Mouse (Mus musculus): Measurements from ENCODE around the gene Slc22a23. TPM values are rescaled to one million over a fixed set of nuclear protein-coding genes. Genes with fewer than 3 reads are reported as not detected.
A peak's percentile ranks its signal among the peaks of the same experiment; 100 is the strongest.

The Slc22a23 gene
- polyA plus RNA-seq, 1 experiment from 2014 or later = 3.8 TPM

DNA sequence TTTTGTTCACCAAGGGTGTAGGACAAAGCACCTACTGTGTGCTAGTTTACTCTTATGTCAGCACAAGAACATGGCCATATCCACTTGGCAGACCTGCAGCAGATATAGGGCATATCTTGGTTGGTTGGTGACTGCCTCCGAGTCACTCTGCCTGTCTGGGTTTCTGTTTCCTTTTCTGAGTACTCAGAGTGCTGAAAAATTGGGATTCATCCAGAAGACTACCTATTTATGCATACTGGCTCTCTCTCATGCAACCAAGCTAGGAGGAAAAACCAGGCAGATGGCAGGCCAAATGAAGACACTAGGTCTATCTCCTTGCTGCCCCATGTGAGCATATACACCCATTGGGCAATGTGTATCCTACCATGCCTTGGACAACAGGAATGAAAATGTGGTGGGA, 149.3 kb downstream of the Slc22a23 start:
- Histone ChIP-seq H3K9ac (ENCODE audit: low read length) (no peak overlapping the region), H3K27ac (ENCODE audit: low read length) (no peak overlapping the region), H3K4me3 (ENCODE audit: low read length) (no peak overlapping the region), H3K36me3 (ENCODE audit: control insufficient read depth, insufficient read depth, low read length) (peaks cover 3% of the 10 kb centered on the region; the same call in 1 of the 2 replicates), H3K9me3 (ENCODE audit: control insufficient read depth, low read length) (no peaks in the 10 kb centered on the region), H3K4me1 (replicated peaks; ENCODE audit: control insufficient read depth, insufficient read depth, low read length) (no peaks in the 10 kb centered on the region; the same call in 1 of the 2 replicates), H3K27me3 (ENCODE audit: control insufficient read depth, insufficient read depth, low read depth, low read length) (no peaks in the 10 kb centered on the region), H3K4me2 (ENCODE audit: low read depth, low read length) (no peak overlapping the region)
- whole genome bisulfite sequencing = 71% methylated on average over 1 of the region's 1 CpGs
- ATAC-seq (ENCODE audit: low read depth) = no peak

DNA sequence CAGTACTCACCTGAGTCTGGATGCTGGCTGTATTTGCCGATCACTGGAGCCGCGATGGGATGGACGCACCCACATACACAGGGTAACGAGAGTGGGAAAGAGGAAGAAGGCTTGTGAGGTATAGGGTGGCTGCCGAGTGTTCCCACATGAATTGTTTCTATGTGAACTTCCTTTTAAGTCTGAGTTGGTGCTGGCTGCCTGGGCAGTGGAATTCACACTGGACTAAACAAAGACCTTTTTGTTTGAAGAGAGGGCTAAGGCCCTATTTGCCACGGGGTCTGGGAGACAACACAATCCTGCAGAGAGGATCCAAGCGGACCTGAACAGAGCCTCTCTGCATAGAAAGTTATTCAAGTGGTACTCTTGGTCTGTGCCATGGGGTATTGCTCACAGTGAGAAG, 151.6 kb downstream of the Slc22a23 start:
- H3K27me3 ChIP-seq (ENCODE audit: control insufficient read depth, insufficient read depth, low read depth, low read length) = no peaks in the 10 kb centered on the region
- no peaks in the 10 kb centered on the region for H3K9me3 ChIP-seq (ENCODE audit: control insufficient read depth, low read length)
- no peak overlapping the region for H3K4me2 ChIP-seq (ENCODE audit: low read depth, low read length)
- WGBS = 58% methylated on average over 8 of the region's 8 CpGs
- H3K9ac ChIP-seq (ENCODE audit: low read length) = no peak overlapping the region
- H3K4me3 ChIP-seq (ENCODE audit: low read length) = no peak overlapping the region
- no peaks in the 10 kb centered on the region; the same call in 1 of the 2 replicates for H3K4me1 ChIP-seq (replicated peaks; ENCODE audit: control insufficient read depth, insufficient read depth, low read length)
- ATAC-seq (ENCODE audit: low read depth) = no peak
- peaks cover 3% of the 10 kb centered on the region; the same call in 1 of the 2 replicates for H3K36me3 ChIP-seq (ENCODE audit: control insufficient read depth, insufficient read depth, low read length)
- H3K27ac ChIP-seq (ENCODE audit: low read length) = no peak overlapping the region

DNA sequence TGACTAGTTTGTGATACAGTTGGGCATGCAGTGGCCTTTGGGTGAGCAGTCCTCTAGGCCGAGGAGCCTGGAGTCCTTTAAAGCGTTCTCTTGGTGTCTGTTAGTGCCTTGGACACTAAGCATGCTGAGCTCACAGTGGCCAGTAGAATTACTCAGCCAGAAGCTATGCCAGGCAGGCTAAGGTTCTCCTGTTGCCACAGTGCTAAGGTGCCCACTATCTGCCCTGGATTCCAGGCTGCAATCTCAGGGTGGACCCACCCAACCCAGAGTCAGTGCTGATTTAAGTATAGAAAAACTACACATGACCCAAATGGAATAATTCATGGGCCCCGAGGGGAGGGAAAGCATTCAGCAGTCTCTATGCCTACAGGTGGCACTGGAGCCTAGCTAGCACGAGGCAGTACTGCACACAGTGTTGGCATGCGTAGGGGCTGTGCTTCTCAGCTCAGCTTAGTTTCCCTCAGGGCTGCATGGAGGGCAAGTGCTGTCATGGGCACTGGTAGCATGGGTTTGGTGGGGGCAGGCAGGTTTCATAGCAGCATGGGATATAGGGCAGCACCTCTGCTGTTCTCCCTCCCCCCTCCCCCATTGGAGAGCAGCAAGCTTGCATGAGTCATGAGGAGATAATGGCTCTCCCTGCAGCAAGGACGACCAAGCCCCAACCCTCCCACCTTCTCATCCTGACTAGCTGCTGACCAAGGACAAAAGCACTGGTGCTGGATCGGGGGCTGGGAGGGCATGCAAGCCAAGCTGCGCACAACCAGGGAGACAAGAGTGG, 152.4 kb downstream of the Slc22a23 start:
- Histone ChIP-seq H3K9ac (ENCODE audit: low read length) (no peak overlapping the region), H3K4me2 (ENCODE audit: low read depth, low read length) (no peak overlapping the region), H3K27me3 (ENCODE audit: control insufficient read depth, insufficient read depth, low read depth, low read length) (no peaks in the 10 kb centered on the region), H3K4me3 (ENCODE audit: low read length) (no peak overlapping the region), H3K4me1 (replicated peaks; ENCODE audit: control insufficient read depth, insufficient read depth, low read length) (no peaks in the 10 kb centered on the region; the same call in 1 of the 2 replicates), H3K27ac (ENCODE audit: low read length) (no peak overlapping the region), H3K36me3 (ENCODE audit: control insufficient read depth, insufficient read depth, low read length) (peaks cover 3% of the 10 kb centered on the region; the same call in 1 of the 2 replicates), H3K9me3 (ENCODE audit: control insufficient read depth, low read length) (no peaks in the 10 kb centered on the region)
- peak; percentile 69; the same call in 1 of the 2 replicates for ATAC-seq (ENCODE audit: low read depth)
- 62% methylated on average over 8 of the region's 8 CpGs for WGBS

DNA sequence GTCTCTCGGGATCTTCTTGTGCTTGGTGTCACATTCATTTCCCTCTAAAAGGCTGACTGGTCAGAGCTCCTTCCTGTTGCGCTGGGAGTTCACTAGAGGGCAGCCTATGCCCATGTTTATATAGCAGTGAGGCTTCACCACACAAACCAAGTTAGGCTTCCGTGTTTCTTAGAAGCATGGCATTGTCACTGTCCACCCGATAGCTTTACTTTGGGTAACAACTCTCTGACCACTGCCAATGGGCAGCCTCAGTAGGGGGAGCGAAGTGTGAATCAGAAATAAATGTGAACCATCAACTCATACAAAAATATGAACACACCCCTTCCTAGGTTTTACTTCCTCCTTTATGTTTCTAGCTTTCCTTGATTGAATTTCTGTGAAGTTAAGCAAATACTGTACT, 157.4 kb downstream of the Slc22a23 start:
- WGBS = 13% methylated on average over 5 of the region's 5 CpGs
- H3K4me1 ChIP-seq (replicated peaks; ENCODE audit: control insufficient read depth, insufficient read depth, low read length) = no peaks in the 10 kb centered on the region
- ATAC-seq (ENCODE audit: low read depth) = peak; percentile 81; the same call in 1 of the 2 replicates
- H3K4me2 ChIP-seq (ENCODE audit: low read depth, low read length) = no peak overlapping the region; the same call in 1 of the 2 replicates
- no peaks in the 10 kb centered on the region for H3K9me3 ChIP-seq (ENCODE audit: control insufficient read depth, low read length)
- no peak overlapping the region for H3K9ac ChIP-seq (ENCODE audit: low read length)
- H3K36me3 ChIP-seq (ENCODE audit: control insufficient read depth, insufficient read depth, low read length) = peaks cover 3% of the 10 kb centered on the region; the same call in 1 of the 2 replicates
- no peaks in the 10 kb centered on the region for H3K27me3 ChIP-seq (ENCODE audit: control insufficient read depth, insufficient read depth, low read depth, low read length)
- no peak overlapping the region for H3K27ac ChIP-seq (ENCODE audit: low read length)
- H3K4me3 ChIP-seq (ENCODE audit: low read length) = no peak overlapping the region

DNA sequence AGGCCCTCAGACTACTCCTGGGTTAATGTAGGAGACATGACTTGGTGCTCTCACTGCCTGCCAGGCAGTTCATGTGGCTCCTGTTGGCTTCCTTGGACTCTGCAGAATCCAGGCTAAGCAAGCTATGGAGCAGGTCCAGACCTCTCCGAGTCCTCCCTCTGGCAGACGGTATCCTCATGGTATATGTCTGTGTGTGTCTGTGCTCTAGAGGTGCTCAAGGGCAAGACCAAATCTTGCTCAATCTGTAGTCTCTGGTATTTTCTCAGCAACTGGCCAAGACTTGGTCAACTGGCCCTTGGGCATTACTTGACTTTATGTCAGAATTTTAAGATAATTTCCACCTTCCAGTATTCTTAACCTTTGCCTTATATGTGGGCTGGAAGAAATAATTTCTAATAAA, 159.6 kb downstream of the Slc22a23 start:
- no peak overlapping the region for H3K27ac ChIP-seq (ENCODE audit: low read length)
- WGBS = 68% methylated on average over 2 of the region's 2 CpGs
- no peak overlapping the region for H3K4me2 ChIP-seq (ENCODE audit: low read depth, low read length)
- no peaks in the 10 kb centered on the region for H3K27me3 ChIP-seq (ENCODE audit: control insufficient read depth, insufficient read depth, low read depth, low read length)
- H3K9ac ChIP-seq (ENCODE audit: low read length) = no peak overlapping the region
- H3K36me3 ChIP-seq (ENCODE audit: control insufficient read depth, insufficient read depth, low read length) = peaks cover 13% of the 10 kb centered on the region; the same call in 1 of the 2 replicates
- no peak overlapping the region for H3K4me3 ChIP-seq (ENCODE audit: low read length)
- no peak for ATAC-seq (ENCODE audit: low read depth)
- no peaks in the 10 kb centered on the region for H3K9me3 ChIP-seq (ENCODE audit: control insufficient read depth, low read length)
- no peaks in the 10 kb centered on the region for H3K4me1 ChIP-seq (replicated peaks; ENCODE audit: control insufficient read depth, insufficient read depth, low read length)

DNA sequence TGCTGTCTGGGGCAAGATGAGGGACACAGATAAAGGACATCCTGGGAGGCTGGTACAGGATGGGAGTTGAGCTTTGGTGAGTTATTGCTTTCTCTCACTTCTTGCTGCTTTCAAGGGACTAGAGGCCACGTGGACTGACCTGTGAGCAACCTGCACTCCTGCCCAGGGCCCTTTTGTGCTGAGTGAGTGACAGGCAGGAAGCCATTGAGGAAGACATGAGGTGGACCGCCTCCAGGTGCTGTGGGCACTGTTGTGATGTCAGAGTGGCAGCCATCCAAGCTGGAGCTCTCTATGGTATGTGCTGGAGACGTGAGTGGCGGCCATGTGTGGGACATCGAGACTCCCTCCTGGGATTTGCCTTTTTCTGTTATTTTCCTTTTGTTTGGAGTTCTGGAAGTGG, 163.4 kb downstream of the Slc22a23 start:
- Histone ChIP-seq H3K9me3 (ENCODE audit: control insufficient read depth, low read length) (no peaks in the 10 kb centered on the region), H3K9ac (ENCODE audit: low read length) (no peak overlapping the region), H3K4me1 (replicated peaks; ENCODE audit: control insufficient read depth, insufficient read depth, low read length) (no peaks in the 10 kb centered on the region), H3K4me2 (ENCODE audit: low read depth, low read length) (no peak overlapping the region), H3K27me3 (ENCODE audit: control insufficient read depth, insufficient read depth, low read depth, low read length) (no peaks in the 10 kb centered on the region), H3K4me3 (ENCODE audit: low read length) (no peak overlapping the region), H3K27ac (ENCODE audit: low read length) (no peak overlapping the region), H3K36me3 (ENCODE audit: control insufficient read depth, insufficient read depth, low read length) (peaks cover 18% of the 10 kb centered on the region)
- ATAC-seq (ENCODE audit: low read depth) = no peak
- WGBS = 72% methylated on average over 5 of the region's 5 CpGs

GRCm38 (mm10) chr13:34174025-34174424, 171.0 kb downstream of the Slc22a23 start:
- H3K4me2 ChIP-seq (ENCODE audit: low read depth, low read length) = no peak overlapping the region
- H3K36me3 ChIP-seq (ENCODE audit: control insufficient read depth, insufficient read depth, low read length) = no peaks in the 10 kb centered on the region
- no peak for ATAC-seq (ENCODE audit: low read depth)
- 92% methylated on average over 6 of the region's 6 CpGs for WGBS
- no peak overlapping the region for H3K9ac ChIP-seq (ENCODE audit: low read length)
- no peaks in the 10 kb centered on the region for H3K27me3 ChIP-seq (ENCODE audit: control insufficient read depth, insufficient read depth, low read depth, low read length)
- no peaks in the 10 kb centered on the region for H3K9me3 ChIP-seq (ENCODE audit: control insufficient read depth, low read length)
- no peak overlapping the region for H3K27ac ChIP-seq (ENCODE audit: low read length)
- no peak overlapping the region for H3K4me3 ChIP-seq (ENCODE audit: low read length)
- H3K4me1 ChIP-seq (replicated peaks; ENCODE audit: control insufficient read depth, insufficient read depth, low read length) = no peaks in the 10 kb centered on the region

DNA sequence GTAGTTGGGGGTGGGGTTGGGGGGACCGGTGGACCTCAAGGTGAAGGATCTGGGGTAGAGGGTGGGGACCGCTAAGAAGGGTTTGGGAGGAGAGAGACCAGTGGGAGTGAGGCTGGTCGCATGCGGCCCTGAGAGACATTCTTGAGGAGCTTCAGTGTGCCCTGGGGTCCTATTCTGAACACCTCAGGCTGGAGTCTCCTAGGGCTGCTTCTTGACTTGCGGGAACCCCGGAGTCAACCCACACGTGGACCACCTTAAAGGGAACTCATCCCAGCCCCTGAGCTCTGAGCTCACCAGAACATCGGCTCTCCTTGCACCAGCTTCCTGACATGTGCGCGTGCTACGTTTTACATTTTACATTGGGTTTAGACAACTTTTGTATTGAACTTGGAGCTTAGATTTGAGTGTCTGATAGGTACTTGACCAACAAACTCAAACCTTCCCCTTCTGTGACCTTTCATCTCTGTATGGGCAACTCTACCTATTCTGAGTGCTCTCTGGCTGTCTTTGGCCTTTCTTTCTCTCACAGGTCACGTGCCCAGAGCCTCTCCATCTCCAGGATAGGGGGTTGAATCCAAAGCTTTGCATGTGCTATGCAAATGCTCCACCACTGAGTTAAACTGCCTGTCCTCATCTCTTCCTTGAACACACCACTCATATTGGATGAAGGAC, 181.5 kb downstream of the Slc22a23 start:
- peaks cover 9% of the 10 kb centered on the region for H3K4me1 ChIP-seq (replicated peaks; ENCODE audit: control insufficient read depth, insufficient read depth, low read length)
- H3K9ac ChIP-seq (ENCODE audit: low read length) = peak overlapping the region; percentile 78
- 29% methylated on average over 12 of the region's 12 CpGs for WGBS
- no peak; the same call in 1 of the 2 replicates for ATAC-seq (ENCODE audit: low read depth)
- no peaks in the 10 kb centered on the region for H3K9me3 ChIP-seq (ENCODE audit: control insufficient read depth, low read length)
- peak overlapping the region; percentile 74 for H3K4me3 ChIP-seq (ENCODE audit: low read length)
- peak overlapping the region; percentile 65 for H3K4me2 ChIP-seq (ENCODE audit: low read depth, low read length)
- H3K27ac ChIP-seq (ENCODE audit: low read length) = peak overlapping the region; percentile 95; the same call in 1 of the 2 replicates
- H3K36me3 ChIP-seq (ENCODE audit: control insufficient read depth, insufficient read depth, low read length) = peaks cover 8% of the 10 kb centered on the region
- H3K27me3 ChIP-seq (ENCODE audit: control insufficient read depth, insufficient read depth, low read depth, low read length) = no peaks in the 10 kb centered on the region

Measured in lung, embryonic 16.5 days (tissue).